Mouse (Mus musculus) thymus, postnatal 0 days (tissue): Measurements from ENCODE around the gene Sla2. TPM values are rescaled to one million over a fixed set of nuclear protein-coding genes. Genes with fewer than 3 reads are reported as not detected.

ENCODE experiments used
- DNase-seq: peaks from one replicate; pipeline ENCODE4 v3.0.0-alpha.2; 2015; ENCODE audit warnings: low spot score
- polyA plus RNA-seq: library from polyadenylated mRNA; unstranded; fragments of >200 nt; fragmentation: Nextera tagmentation; extraction: Ambion mirVana; gene quantifications from 2 replicates; pipeline ENCODE4 v1.2.1, GENCODE M21; 2015

Sla2 gene
- polyA plus RNA-seq, 1 experiment from 2014 or later, result 115 TPM

- no peak for DNase-seq
These were observed 14.9 kb upstream of the Sla2 start for GRCm38 (mm10) chr2:156901883-156902282.

GRCm38 (mm10) chr2:156901344-156901743, 14.4 kb upstream of the Sla2 start:
- no peak for DNase-seq

- no peak for DNase-seq
These were observed 12.2 kb upstream of the Sla2 start for GRCm38 (mm10) chr2:156899184-156899583.

- no peak for DNase-seq
These were observed 11.4 kb upstream of the Sla2 start for GRCm38 (mm10) chr2:156898374-156898773.

- DNase-seq, result no peak
These were observed 10.0 kb upstream of the Sla2 start for GRCm38 (mm10) chr2:156897034-156897433.

GRCm38 (mm10) chr2:156896384-156896914, 9.5 kb upstream of the Sla2 start:
- DNase-seq, result no peak

- no peak for DNase-seq
These were observed 7.7 kb upstream of the Sla2 start for GRCm38 (mm10) chr2:156894496-156895265.

- no peak for DNase-seq
These were observed 5.8 kb upstream of the Sla2 start for GRCm38 (mm10) chr2:156892821-156893220.

GRCm38 (mm10) chr2:156892240-156892639, 5.2 kb upstream of the Sla2 start:
- DNase-seq, result peak; percentile 29

GRCm38 (mm10) chr2:156888490-156888889, 1.5 kb upstream of the Sla2 start:
- DNase-seq, result no peak

- peak; percentile 56 for DNase-seq
These were observed 834 bp downstream of the Sla2 start for GRCm38 (mm10) chr2:156886084-156886631.

- peak; percentile 57 for DNase-seq
These were observed 1.3 kb downstream of the Sla2 start for GRCm38 (mm10) chr2:156885666-156886065.

- DNase-seq, result peak; percentile 17
These were observed 2.4 kb downstream of the Sla2 start for GRCm38 (mm10) chr2:156884396-156885211.

GRCm38 (mm10) chr2:156882431-156883001, 4.5 kb downstream of the Sla2 start:
- peak; percentile 96 for DNase-seq

- DNase-seq, result no peak
These were observed 7.5 kb downstream of the Sla2 start for GRCm38 (mm10) chr2:156879541-156879940.

GRCm38 (mm10) chr2:156877726-156878125, 9.3 kb downstream of the Sla2 start:
- DNase-seq, result peak; percentile 81

GRCm38 (mm10) chr2:156874760-156875510, 12.1 kb downstream of the Sla2 start:
- no peak for DNase-seq

GRCm38 (mm10) chr2:156874047-156874759, 12.8 kb downstream of the Sla2 start:
- no peak for DNase-seq

- DNase-seq, result peak; percentile 79
These were observed 13.4 kb downstream of the Sla2 start for GRCm38 (mm10) chr2:156873629-156874028.

GRCm38 (mm10) chr2:156870519-156870918, 16.5 kb downstream of the Sla2 start:
- DNase-seq, result no peak
